Mouse (Mus musculus) limb, embryonic 12.5 days (tissue): ENCODE measurements at regions not wholly inside any gene's neighbourhood (a gene's known extent, or its start where the extent isn't known, plus 50 kb on each side); places are given as distances from the start of the nearest gene placed in this dataset.

Experiments used
- ATAC-seq: fragments of 200-750 bp; cut with Nextera tagmentation; 2 replicates; pipeline ENCODE4 v1.8.0; 2017; ENCODE audit warnings: low read depth, moderate TSS enrichment; ENCODE audit not compliant: insufficient number of reproducible peaks, insufficient read depth, low FRiP score, low TSS enrichment
- H3K27ac ChIP-seq: fragments of 300-500 bp; sonication (generic); 2 replicates; pipeline ENCODE4 v1.5.1; 2016; ENCODE audit warnings: mild to moderate bottlenecking, moderate library complexity
- H3K27me3 ChIP-seq: fragments of 300-500 bp; sonication (generic); 2 replicates; pipeline ENCODE4 v1.6.1; 2016; ENCODE audit warnings: mild to moderate bottlenecking, moderate library complexity
- H3K36me3 ChIP-seq: fragments of 300-500 bp; sonication (generic); 2 replicates; pipeline ENCODE4 v1.6.1; 2016; ENCODE audit warnings: mild to moderate bottlenecking, moderate library complexity
- H3K4me1 ChIP-seq: fragments of 300-500 bp; sonication (generic); replicated peaks from 2 replicates; pipeline ENCODE4 v1.6.1; 2016
- H3K4me2 ChIP-seq: fragments of 300-500 bp; sonication (generic); 2 replicates; pipeline ENCODE4 v1.6.1; 2016; ENCODE audit warnings: mild to moderate bottlenecking, moderate library complexity
- H3K4me3 ChIP-seq: fragments of 300-500 bp; sonication (generic); replicated peaks from 2 replicates; pipeline ENCODE4 v1.5.1; 2016; ENCODE audit warnings: mild to moderate bottlenecking
- H3K9ac ChIP-seq: fragments of 300-500 bp; sonication (generic); replicated peaks from 2 replicates; pipeline ENCODE4 v1.6.1; 2016; ENCODE audit warnings: mild to moderate bottlenecking, moderate library complexity
- H3K9me3 ChIP-seq: fragments of 300-500 bp; sonication (generic); 2 replicates; pipeline ENCODE4 v1.6.1; 2016; ENCODE audit warnings: mild to moderate bottlenecking, moderate library complexity
- WGBS: fragments of 180-500 bp; shearing (Covaris S2); methylation state at CpG from one replicate; pipeline ENCODE4 v1.1.7; 2016; 5-methylcytosine and 5-hydroxymethylcytosine counted together

DNA sequence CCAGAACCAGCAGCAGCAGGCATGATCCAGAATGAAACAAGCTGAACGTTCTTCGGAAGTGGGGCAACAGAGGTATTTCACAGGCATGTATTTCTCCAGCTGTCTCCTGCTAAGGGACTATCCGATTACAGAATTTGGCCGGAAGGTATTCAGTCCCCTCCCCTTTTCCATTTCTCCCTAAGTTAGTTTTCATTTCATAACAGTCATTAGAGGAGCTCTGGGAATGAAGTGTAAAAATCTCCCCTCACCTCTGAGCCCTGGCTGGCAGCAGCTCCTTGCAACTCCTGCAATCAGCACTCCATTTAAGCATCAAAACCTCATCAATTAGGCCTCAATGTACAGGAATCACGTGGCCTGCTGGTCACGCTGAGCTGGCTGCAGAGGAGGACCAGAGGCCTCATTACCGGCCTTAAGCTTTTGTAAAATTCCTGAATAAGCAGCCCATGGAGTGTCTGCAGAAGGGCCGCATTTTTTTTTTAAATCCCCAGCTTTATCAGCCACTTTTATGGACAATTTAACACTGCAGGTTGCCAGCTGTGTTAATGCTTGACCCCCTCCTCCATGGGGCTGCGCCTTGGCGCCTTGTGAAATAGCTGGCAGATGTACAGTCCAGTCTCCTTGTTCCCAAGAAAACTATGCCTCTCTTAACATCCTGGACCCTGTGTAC is 456.1 kb upstream of the Kirrel3 start:
- WGBS: 11% methylated on average over 10 of the region's 10 CpGs

DNA sequence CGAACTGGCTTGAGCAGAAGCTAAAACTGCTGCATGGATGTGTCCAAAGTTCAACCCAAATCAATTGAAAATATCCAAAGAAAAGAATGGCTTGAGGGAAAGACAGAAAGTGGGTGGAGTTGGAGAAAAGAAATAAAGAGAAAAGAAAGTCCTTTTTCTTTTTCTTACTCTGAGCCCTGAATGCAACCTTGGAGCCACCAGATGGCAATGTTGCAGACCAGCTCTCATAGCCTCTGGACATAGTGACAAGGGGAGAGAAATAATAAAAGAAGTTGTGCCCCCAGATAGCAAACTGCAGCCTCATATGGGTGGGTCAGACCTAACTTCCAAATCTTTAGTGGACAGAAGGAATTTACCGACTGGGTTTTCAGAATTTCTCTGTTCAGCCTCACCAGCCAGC is 431.3 kb upstream of the Kirrel3 start:
- Histone ChIP-seq H3K9me3 (no peaks in the 10 kb centered on the region), H3K27me3 (no peaks in the 10 kb centered on the region), H3K4me1 (0 out of 2 replicates have a peak, but pooled peaks cover 4% of the 10 kb centered on the region), H3K4me3 (no peak overlapping the region), H3K27ac (no peak overlapping the region), H3K9ac (no peak overlapping the region), H3K4me2 (no peak overlapping the region), H3K36me3 (no peaks in the 10 kb centered on the region)
- WGBS: 58% methylated on average over 2 of the region's 2 CpGs
- ATAC-seq: no peak

More for the DNA sequence above, 456.1 kb upstream of the Kirrel3 start:
- Histone ChIP-seq H3K27me3 (0 out of 2 replicates have a peak, but pooled peaks cover 7% of the 10 kb centered on the region), H3K4me1 (peaks cover 20% of the 10 kb centered on the region), H3K4me2 (peak overlapping the region; percentile 30; the same call in 1 of the 2 replicates), H3K4me3 (no peak overlapping the region), H3K27ac (peak overlapping the region; percentile 76), H3K36me3 (no peaks in the 10 kb centered on the region), H3K9me3 (no peaks in the 10 kb centered on the region), H3K9ac (no peak overlapping the region)
- peak; percentile 90 for ATAC-seq
